Mouse (Mus musculus) 3134 (cell line): Measurements from ENCODE around the gene Sim2.

Experiments
- DNase-seq: peaks from one replicate; pipeline ENCODE4 v3.0.0-alpha.2; 2011; ENCODE audit warnings: low spot score; ENCODE audit not compliant: insufficient read length; ENCODE audit errors: extremely low read depth

The Sim2 gene

GRCm38 (mm10) chr16:94078318-94079074 is 6.2 kb upstream of the Sim2 start:
- DNase-seq = no peak

- no peak for DNase-seq
Measured at GRCm38 (mm10) chr16:94079075-94079855, 5.5 kb upstream of the Sim2 start.

- no peak for DNase-seq
Measured at GRCm38 (mm10) chr16:94079856-94080555, 4.7 kb upstream of the Sim2 start.

GRCm38 (mm10) chr16:94081596-94081995 is 3.1 kb upstream of the Sim2 start:
- no peak for DNase-seq

- no peak for DNase-seq
Measured at GRCm38 (mm10) chr16:94081996-94082708, 2.6 kb upstream of the Sim2 start.

- DNase-seq = no peak
Measured at GRCm38 (mm10) chr16:94082960-94083847, 1.5 kb upstream of the Sim2 start.

GRCm38 (mm10) chr16:94083848-94084525 is 744 bp upstream of the Sim2 start:
- DNase-seq = no peak

GRCm38 (mm10) chr16:94085603-94086285 is 1.0 kb downstream of the Sim2 start:
- DNase-seq = no peak

GRCm38 (mm10) chr16:94086701-94087569 is 2.2 kb downstream of the Sim2 start:
- DNase-seq = no peak

- DNase-seq = no peak
Measured at GRCm38 (mm10) chr16:94087570-94088225, 3.0 kb downstream of the Sim2 start.

- no peak for DNase-seq
Measured at GRCm38 (mm10) chr16:94088226-94088748, 3.6 kb downstream of the Sim2 start.

- no peak for DNase-seq
Measured at GRCm38 (mm10) chr16:94088819-94089692, 4.3 kb downstream of the Sim2 start.

- DNase-seq = no peak
Measured at GRCm38 (mm10) chr16:94092511-94093150, 7.9 kb downstream of the Sim2 start.

GRCm38 (mm10) chr16:94093151-94093863 is 8.6 kb downstream of the Sim2 start:
- no peak for DNase-seq
